Mouse (Mus musculus) MEL (cell line): ENCODE measurements around the gene Eif4e3. TPM values are rescaled to one million over a fixed set of nuclear protein-coding genes. Genes with fewer than 3 reads are reported as not detected.

Experiments used
- DNase-seq: peaks from one replicate; pipeline ENCODE4 v3.0.0; 2011; ENCODE audit warnings: low read depth, low spot score
- H3K27ac ChIP-seq: 2 replicates; pipeline ENCODE4 v1.5.1; 2012; ENCODE audit warnings: low read depth, mild to moderate bottlenecking, control low read depth, low read length, moderate library complexity; ENCODE audit not compliant: control insufficient read depth
- H3K27me3 ChIP-seq, 2 experiments: fragments of 150-350 bp in 1 of 2; sonication (generic) in 1 of 2; 2 replicates each; pipeline ENCODE4 v1.6.1; 2012; ENCODE audit warnings: low read length in 2 of 2, mild to moderate bottlenecking in 2 of 2, improper control_type of control experiment in 1 of 2, moderate library complexity in 1 of 2; ENCODE audit not compliant: insufficient read depth in 2 of 2, control insufficient read depth in 1 of 2
- H3K36me3 ChIP-seq, 2 experiments: 2 replicates each; pipeline ENCODE4 v1.6.1; 2012 to 2014; ENCODE audit warnings: low read length in 2 of 2, improper control_type of control experiment in 1 of 2, inconsistent platforms in 1 of 2, mild to moderate bottlenecking in 1 of 2; ENCODE audit not compliant: insufficient read depth in 2 of 2, control insufficient read depth in 1 of 2
- H3K4me1 ChIP-seq, 2 experiments: fragments of 150-350 bp in 1 of 2; sonication (generic) in 1 of 2; 2 replicates each; pipeline ENCODE4 v1.6.1; 2012; ENCODE audit warnings: low read length in 2 of 2, improper control_type of control experiment in 1 of 2, mild to moderate bottlenecking in 1 of 2; ENCODE audit not compliant: insufficient read depth in 2 of 2, control insufficient read depth in 1 of 2
- H3K4me3 ChIP-seq, 2 experiments: fragments of 150-350 bp in 1 of 2; sonication (generic) in 1 of 2; 2 replicates each; pipeline ENCODE4 v1.5.1; 2012; ENCODE audit warnings: low read depth in 2 of 2, low read length in 2 of 2, mild to moderate bottlenecking in 2 of 2, moderate library complexity in 2 of 2, control low read depth in 1 of 2, improper control_type of control experiment in 1 of 2; ENCODE audit not compliant: control insufficient read depth in 1 of 2, insufficient read depth in 1 of 2
- H3K79me2 ChIP-seq: 2 replicates; pipeline ENCODE4 v1.6.1; 2012; ENCODE audit warnings: mild to moderate bottlenecking, low read length, moderate library complexity; ENCODE audit not compliant: control insufficient read depth, poor library complexity, insufficient read depth
- H3K9ac ChIP-seq: 2 replicates; pipeline ENCODE4 v1.6.1; 2012; ENCODE audit warnings: low read depth, mild to moderate bottlenecking, control low read depth, low read length, moderate library complexity; ENCODE audit not compliant: control insufficient read depth, poor library complexity, severe bottlenecking
- H3K9me3 ChIP-seq: fragments of 150-350 bp; sonication (generic); replicated peaks from 2 replicates; pipeline ENCODE4 v1.6.1; 2012; ENCODE audit warnings: mild to moderate bottlenecking, low read length, improper control_type of control experiment, moderate library complexity; ENCODE audit not compliant: insufficient read depth
- EP300 ChIP-seq, 2 experiments: IDR thresholded peaks; 2 replicates each; pipeline ENCODE4 v1.6.1; 2011; ENCODE audit warnings: improper control_type of control experiment in 2 of 2, low read length in 2 of 2, low read depth in 1 of 2, mild to moderate bottlenecking in 1 of 2
- GABPA ChIP-seq: IDR thresholded peaks from 2 replicates; pipeline ENCODE4 v1.6.1; 2012; ENCODE audit warnings: low read depth, mild to moderate bottlenecking, inconsistent platforms, low read length, improper control_type of control experiment, moderate library complexity
- GATA1 ChIP-seq: IDR thresholded peaks from 2 replicates; pipeline ENCODE4 v1.6.1; 2011; ENCODE audit warnings: low read depth, low read length, improper control_type of control experiment
- KAT2A ChIP-seq: conservative IDR thresholded peaks from 2 replicates; pipeline ENCODE4 v1.6.1; 2012; ENCODE audit warnings: low read depth, low read length, improper control_type of control experiment, inconsistent platforms
- MAX ChIP-seq: IDR thresholded peaks from 2 replicates; pipeline ENCODE4 v1.6.1; 2011; ENCODE audit warnings: low read length, improper control_type of control experiment
- MAZ ChIP-seq: IDR thresholded peaks from 2 replicates; pipeline ENCODE4 v1.6.1; 2012; ENCODE audit warnings: low read depth, mild to moderate bottlenecking, inconsistent platforms, low read length, improper control_type of control experiment
- MEF2A ChIP-seq: IDR thresholded peaks from 2 replicates; pipeline ENCODE4 v1.6.1; 2014; ENCODE audit warnings: low read depth, mild to moderate bottlenecking, inconsistent platforms, low read length, improper control_type of control experiment; ENCODE audit not compliant: poor library complexity, insufficient replicate concordance, severe bottlenecking; ENCODE audit errors: extremely low read depth
- MYC ChIP-seq: IDR thresholded peaks from 2 replicates; pipeline ENCODE4 v1.6.1; 2011; ENCODE audit warnings: low read depth, mild to moderate bottlenecking, low read length, improper control_type of control experiment, moderate library complexity
- RAD21 ChIP-seq: IDR thresholded peaks from 2 replicates; pipeline ENCODE4 v1.6.1; 2011; ENCODE audit warnings: mild to moderate bottlenecking, low read depth, low read length, improper control_type of control experiment
- RCOR1 ChIP-seq: IDR thresholded peaks from 2 replicates; pipeline ENCODE4 v1.6.1; 2012; ENCODE audit warnings: low read depth, mild to moderate bottlenecking, inconsistent platforms, low read length, improper control_type of control experiment
- TAL1 ChIP-seq: IDR thresholded peaks from 2 replicates; pipeline ENCODE4 v1.6.1; 2012; ENCODE audit warnings: mild to moderate bottlenecking, inconsistent platforms, low read length, moderate library complexity, mixed read lengths
- TBP ChIP-seq: IDR thresholded peaks from 2 replicates; pipeline ENCODE4 v1.8.0; 2011; ENCODE audit warnings: low read depth, low read length, improper control_type of control experiment
- TCF12 ChIP-seq: IDR thresholded peaks from 2 replicates; pipeline ENCODE4 v1.6.1; 2014; ENCODE audit warnings: low read depth, mild to moderate bottlenecking, inconsistent platforms, low read length, improper control_type of control experiment, moderate library complexity
- USF2 ChIP-seq, 2 experiments: IDR thresholded peaks; 2 replicates each; pipeline ENCODE4 v1.6.1; 2011 to 2012; ENCODE audit warnings: improper control_type of control experiment in 2 of 2, low read length in 2 of 2, borderline replicate concordance in 1 of 2, inconsistent platforms in 1 of 2, low read depth in 1 of 2, mild to moderate bottlenecking in 1 of 2; ENCODE audit not compliant: insufficient read depth in 1 of 2
- ZC3H11A ChIP-seq: IDR thresholded peaks from 2 replicates; pipeline ENCODE4 v1.6.1; 2012; ENCODE audit warnings: low read depth, mild to moderate bottlenecking, inconsistent platforms, low read length, improper control_type of control experiment
- ZMIZ1 ChIP-seq: IDR thresholded peaks from 2 replicates; pipeline ENCODE4 v1.6.1; 2012; ENCODE audit warnings: low read depth, mild to moderate bottlenecking, inconsistent platforms, low read length, improper control_type of control experiment, moderate library complexity
- ZNF384 ChIP-seq: IDR thresholded peaks from 2 replicates; pipeline ENCODE4 v1.6.1; 2012; ENCODE audit warnings: low read depth, mild to moderate bottlenecking, inconsistent platforms, low read length, improper control_type of control experiment
- polyA plus RNA-seq, 2 experiments: library from polyadenylated mRNA; stranded (reverse) in 1 of 2; unstranded in 1 of 2; fragments of >175 nt in 1 of 2; fragments of >200 nt in 1 of 2; gene quantifications; 2 replicates each; pipeline versions ENCODE4 v1.2.1 to v1.2.4; 2012; ENCODE audit warnings: low replicate concordance in 2 of 2, low read depth in 1 of 2; ENCODE audit not compliant: insufficient read length in 2 of 2, insufficient read depth in 1 of 2, missing spikeins in 1 of 2
- total RNA-seq: library from RNA; depleted of rRNA; stranded (reverse); fragments of 300-350 nt; gene quantifications from 2 replicates; pipeline ENCODE4 v1.2.3, GENCODE M21; 2012

Eif4e3 gene
- total and polyA plus RNA-seq, 3 experiments, result not detected

DNA sequence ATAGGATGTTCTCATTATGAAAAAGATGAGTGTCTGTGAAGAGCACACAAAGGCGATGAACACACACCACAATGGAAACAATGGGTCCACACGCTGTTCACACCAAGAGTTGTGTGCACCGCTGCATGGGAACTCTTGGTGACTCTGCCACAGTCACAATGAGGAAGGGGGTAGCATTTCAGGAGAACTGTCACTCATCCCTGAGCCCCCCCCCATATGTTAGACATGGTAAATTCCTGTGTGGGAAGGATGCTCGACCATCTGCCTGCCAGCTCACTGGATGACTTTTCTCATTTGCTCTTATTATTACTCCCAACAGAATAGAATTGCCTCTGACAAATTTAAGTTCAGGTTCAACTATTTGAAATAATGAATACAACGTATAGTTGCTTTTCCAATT, 34.9 kb downstream of the Eif4e3 start:
- DNase-seq, result no peak
- no peak overlapping the region for H3K4me3 ChIP-seq
- H3K9me3 ChIP-seq, result no peaks in the 10 kb centered on the region
- H3K9ac ChIP-seq, result no peak overlapping the region
- no peak for TF ChIP-seq MEF2A
- no peak for TF ChIP-seq TCF12
- TF ChIP-seq TAL1, result no peak
- TF ChIP-seq RAD21, result no peak
- TF ChIP-seq EP300 (IDR thresholded peaks at IDR 0.05; ENCODE audit: low read depth in 1 of 2, low read length in 2 of 2), result no peak
- TF ChIP-seq ZNF384, result no peak
- H3K4me1 ChIP-seq, result no peaks in the 10 kb centered on the region
- no peaks in the 10 kb centered on the region; a peak in 2 of 4 replicates for H3K27me3 ChIP-seq
- H3K79me2 ChIP-seq, result no peaks in the 10 kb centered on the region
- no peaks in the 10 kb centered on the region for H3K36me3 ChIP-seq
- no peak overlapping the region for H3K27ac ChIP-seq

DNA sequence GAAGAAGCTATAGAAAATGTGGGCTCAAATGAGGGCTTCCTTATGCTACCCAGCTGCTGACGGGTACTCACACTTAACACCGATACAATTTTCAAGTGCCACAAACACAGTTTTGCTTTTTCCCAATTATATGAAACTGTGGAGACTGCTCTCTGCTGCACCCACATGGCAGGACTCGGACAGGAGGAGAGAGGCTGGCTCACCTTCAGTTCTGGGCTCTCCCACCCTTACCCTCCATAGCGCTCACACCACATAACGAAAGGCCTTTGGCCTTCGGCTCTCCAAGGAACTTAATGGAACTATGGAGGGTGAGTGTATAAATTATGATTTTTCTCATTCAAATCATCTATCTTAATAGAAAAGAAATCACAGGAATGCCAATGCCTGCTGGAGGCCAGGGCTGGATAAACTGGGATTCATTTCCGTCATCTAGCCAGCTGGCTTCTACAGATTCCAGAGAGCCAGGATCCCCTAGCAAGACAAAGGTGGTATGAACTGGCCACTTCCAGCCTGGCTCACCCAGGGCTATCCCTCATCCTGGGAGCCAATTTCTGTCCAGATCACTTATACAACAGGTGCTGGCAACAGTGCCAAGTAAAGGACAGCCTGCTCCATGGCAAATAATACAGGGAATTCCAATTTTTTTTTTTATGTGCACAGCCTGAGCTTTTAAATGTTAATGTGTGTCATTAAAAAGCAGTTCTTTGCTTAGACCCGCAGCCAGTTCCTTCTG, 36.7 kb downstream of the Eif4e3 start:
- no peaks in the 10 kb centered on the region for H3K79me2 ChIP-seq
- no peak for DNase-seq
- H3K4me3 ChIP-seq, result no peak overlapping the region
- no peaks in the 10 kb centered on the region; a peak in 3 of 4 replicates for H3K27me3 ChIP-seq
- H3K4me1 ChIP-seq, result no peaks in the 10 kb centered on the region
- H3K9ac ChIP-seq, result no peak overlapping the region
- no peak overlapping the region for H3K27ac ChIP-seq
- H3K9me3 ChIP-seq, result no peaks in the 10 kb centered on the region
- TF ChIP-seq TBP, result no peak
- no peak for TF ChIP-seq ZC3H11A
- TF ChIP-seq MAX, result no peak
- TF ChIP-seq EP300 (IDR thresholded peaks at IDR 0.05; ENCODE audit: low read depth in 1 of 2, low read length in 2 of 2), result no peak
- TF ChIP-seq MEF2A, result no peak
- no peak for TF ChIP-seq ZMIZ1
- no peak for TF ChIP-seq GABPA
- no peak for TF ChIP-seq USF2 (IDR thresholded peaks at IDR 0.05; ENCODE audit: borderline replicate concordance in 1 of 2, insufficient read depth in 1 of 2, low read depth in 1 of 2, low read length in 2 of 2)
- no peak for TF ChIP-seq KAT2A
- TF ChIP-seq MAZ, result no peak
- TF ChIP-seq MYC, result no peak
- TF ChIP-seq RCOR1, result no peak
- no peak for TF ChIP-seq GATA1
- no peaks in the 10 kb centered on the region for H3K36me3 ChIP-seq
